Mouse (Mus musculus) CH12.LX (cell line): ENCODE results near the gene Fcgr2b.

Experiments used
- CTCF ChIP-seq, 2 experiments: IDR thresholded peaks in 1 of 2; conservative IDR thresholded peaks in 1 of 2; 2 replicates each; pipeline ENCODE4 v1.5.1; 2011 to 2012; ENCODE audit warnings: low read depth in 2 of 2, low read length in 2 of 2, improper control_type of control experiment in 1 of 2, inconsistent platforms in 1 of 2, mild to moderate bottlenecking in 1 of 2, moderate library complexity in 1 of 2
- MYC ChIP-seq: IDR thresholded peaks from 2 replicates; pipeline ENCODE4 v1.6.1; 2011; ENCODE audit warnings: low read depth, mild to moderate bottlenecking, improper control_type of control experiment, low read length
- POLR2A ChIP-seq: IDR thresholded peaks from 2 replicates; pipeline ENCODE4 v1.6.1; 2011; ENCODE audit warnings: low read depth, mild to moderate bottlenecking, improper control_type of control experiment, low read length
- ZC3H11A ChIP-seq: IDR thresholded peaks from 2 replicates; pipeline ENCODE4 v1.6.1; 2012; ENCODE audit warnings: low read depth, mild to moderate bottlenecking, inconsistent platforms, low read length, improper control_type of control experiment

DNA sequence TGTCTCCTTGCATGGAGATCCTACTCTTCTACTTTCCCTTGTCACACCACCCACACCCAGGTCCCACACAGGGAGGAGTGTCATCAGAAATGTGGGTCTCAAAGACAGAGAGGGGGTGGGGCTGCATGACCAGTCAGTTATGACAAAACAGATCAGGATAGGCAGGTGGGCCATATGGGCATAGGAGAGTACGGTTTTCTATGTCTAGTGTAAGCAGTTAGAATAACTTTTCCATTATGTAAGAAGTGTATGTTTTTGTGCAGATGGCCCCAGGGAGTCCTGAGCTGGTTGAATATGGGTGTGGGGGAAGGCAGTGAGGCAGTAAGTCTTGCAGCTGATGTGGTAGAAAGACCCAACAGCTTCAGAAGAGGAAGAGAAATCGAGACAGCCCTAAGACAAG lies 47.9 kb downstream of the Fcgr2b start:
- TF ChIP-seq MYC (peak; percentile 61; the same call in 1 of the 2 replicates), POLR2A (no peak), CTCF (conservative IDR thresholded peaks at IDR 0.05 in 1 of 2, IDR thresholded peaks at IDR 0.05 in 1 of 2; ENCODE audit: low read depth in 2 of 2, low read length in 2 of 2) (no peak), ZC3H11A (no peak)
